Mouse (Mus musculus) E14TG2a.4 (cell line): Measurements from ENCODE around the gene Slc35d1.
A peak's percentile ranks its signal among the peaks of the same experiment; 100 is the strongest.

ENCODE experiments used
- H3K27me3 ChIP-seq: 2 replicates; pipeline ENCODE4 v1.6.1; 2014; ENCODE audit warnings: low read length, control low read depth; ENCODE audit not compliant: insufficient read depth
- H3K36me3 ChIP-seq: 2 replicates; pipeline ENCODE4 v1.6.1; 2014; ENCODE audit warnings: low read length, control low read depth; ENCODE audit not compliant: insufficient read depth
- H3K4me1 ChIP-seq: replicated peaks from 2 replicates; pipeline ENCODE4 v1.6.1; 2014; ENCODE audit warnings: low read depth, low read length, control low read depth
- H3K4me3 ChIP-seq: replicated peaks from 2 replicates; pipeline ENCODE4 v1.5.1; 2014; ENCODE audit warnings: mild to moderate bottlenecking, low read length
- H3K9me3 ChIP-seq: 2 replicates; pipeline ENCODE4 v1.6.1; 2014; ENCODE audit warnings: low read length, control low read depth
- CTCF ChIP-seq: conservative IDR thresholded peaks from 2 replicates; pipeline ENCODE4 v1.5.1; 2014; ENCODE audit warnings: low read length
- NANOG ChIP-seq: IDR thresholded peaks from 2 replicates; pipeline ENCODE4 v1.6.1; 2014; ENCODE audit warnings: borderline replicate concordance, low read length, mixed read lengths
- POU5F1 ChIP-seq: IDR thresholded peaks from 2 replicates; pipeline ENCODE4 v1.6.1; 2014; ENCODE audit warnings: low read length, borderline replicate concordance

The Slc35d1 gene

GRCm38 (mm10) chr4:103232156-103232555 lies 17.2 kb upstream of the Slc35d1 start:
- H3K27me3 ChIP-seq = no peaks in the 10 kb centered on the region
- TF ChIP-seq POU5F1 (no peak), CTCF (no peak), NANOG (no peak)

GRCm38 (mm10) chr4:103222854-103223253 lies 7.9 kb upstream of the Slc35d1 start:
- Histone ChIP-seq H3K4me3 (no peak overlapping the region), H3K27me3 (no peaks in the 10 kb centered on the region), H3K4me1 (peaks cover 14% of the 10 kb centered on the region), H3K9me3 (peaks cover 45% of the 10 kb centered on the region), H3K36me3 (0 out of 2 replicates have a peak, but pooled peaks cover 3% of the 10 kb centered on the region)
- TF ChIP-seq CTCF = no peak
- no peak for TF ChIP-seq NANOG
- no peak for TF ChIP-seq POU5F1

More at GRCm38 (mm10) chr4:103232156-103232555, 17.2 kb upstream of the Slc35d1 start:
- Histone ChIP-seq H3K9me3 (peaks cover 17% of the 10 kb centered on the region), H3K36me3 (no peaks in the 10 kb centered on the region), H3K4me1 (no peaks in the 10 kb centered on the region), H3K4me3 (no peak overlapping the region)

- Histone ChIP-seq H3K4me3 (no peak overlapping the region), H3K36me3 (0 out of 2 replicates have a peak, but pooled peaks cover 3% of the 10 kb centered on the region), H3K4me1 (peaks cover 15% of the 10 kb centered on the region), H3K27me3 (no peaks in the 10 kb centered on the region), H3K9me3 (peaks cover 34% of the 10 kb centered on the region)
- TF ChIP-seq POU5F1 = no peak
- no peak for TF ChIP-seq NANOG
- no peak for TF ChIP-seq CTCF
Measured at GRCm38 (mm10) chr4:103221789-103222188, 6.8 kb upstream of the Slc35d1 start.

GRCm38 (mm10) chr4:103219011-103219410 lies 4.0 kb upstream of the Slc35d1 start:
- Histone ChIP-seq H3K9me3 (peaks cover 9% of the 10 kb centered on the region), H3K4me3 (no peak overlapping the region), H3K36me3 (no peaks in the 10 kb centered on the region), H3K27me3 (no peaks in the 10 kb centered on the region), H3K4me1 (peaks cover 26% of the 10 kb centered on the region)
- TF ChIP-seq NANOG (no peak), POU5F1 (no peak), CTCF (no peak)

- Histone ChIP-seq H3K4me1 (peaks cover 31% of the 10 kb centered on the region), H3K36me3 (0 out of 2 replicates have a peak, but pooled peaks cover 8% of the 10 kb centered on the region), H3K4me3 (no peak overlapping the region), H3K9me3 (no peaks in the 10 kb centered on the region), H3K27me3 (no peaks in the 10 kb centered on the region)
- TF ChIP-seq POU5F1 = no peak
- no peak for TF ChIP-seq NANOG
- no peak for TF ChIP-seq CTCF
Measured at GRCm38 (mm10) chr4:103216046-103216445, 1.1 kb upstream of the Slc35d1 start.

GRCm38 (mm10) chr4:103214498-103214924 lies 453 bp downstream of the Slc35d1 start:
- H3K4me3 ChIP-seq = peak overlapping the region; percentile 86
- TF ChIP-seq CTCF (no peak), POU5F1 (no peak), NANOG (no peak)
- H3K36me3 ChIP-seq = peaks cover 20% of the 10 kb centered on the region
- H3K27me3 ChIP-seq = no peaks in the 10 kb centered on the region
- peaks cover 31% of the 10 kb centered on the region for H3K4me1 ChIP-seq
- no peaks in the 10 kb centered on the region for H3K9me3 ChIP-seq

- Histone ChIP-seq H3K27me3 (no peaks in the 10 kb centered on the region), H3K4me3 (peak overlapping the region; percentile 86), H3K4me1 (peaks cover 28% of the 10 kb centered on the region), H3K9me3 (no peaks in the 10 kb centered on the region), H3K36me3 (peaks cover 24% of the 10 kb centered on the region)
- TF ChIP-seq POU5F1 (no peak), NANOG (no peak), CTCF (no peak)
Measured at GRCm38 (mm10) chr4:103213859-103214497, 986 bp downstream of the Slc35d1 start.

- TF ChIP-seq NANOG (no peak), POU5F1 (no peak), CTCF (no peak)
Measured at GRCm38 (mm10) chr4:103208553-103208952, 6.4 kb downstream of the Slc35d1 start.

More at GRCm38 (mm10) chr4:103208553-103208952, 6.4 kb downstream of the Slc35d1 start:
- Histone ChIP-seq H3K9me3 (no peaks in the 10 kb centered on the region), H3K27me3 (no peaks in the 10 kb centered on the region), H3K4me1 (peaks cover under 1% of the 10 kb centered on the region; the same call in 1 of the 2 replicates), H3K36me3 (peaks cover 53% of the 10 kb centered on the region), H3K4me3 (no peak overlapping the region)
